Mouse (Mus musculus) bone marrow, adult 2 months (tissue): ENCODE measurements around the gene Trak1.

Source experiments
- CTCF ChIP-seq: fragments of 200-500 bp; IDR thresholded peaks from 2 replicates; pipeline ENCODE4 v1.5.1; 2011; ENCODE audit warnings: low read length, control low read depth; ENCODE audit not compliant: control insufficient read depth, insufficient read depth
- POLR2A ChIP-seq: fragments of 200-500 bp; IDR thresholded peaks from 2 replicates; pipeline ENCODE4 v1.6.1; 2011; ENCODE audit warnings: low read depth, mild to moderate bottlenecking, control low read depth, low read length, borderline replicate concordance; ENCODE audit not compliant: control insufficient read depth

GRCm38 (mm10) chr9:121380310-121380920 is 83.1 kb downstream of the Trak1 start:
- TF ChIP-seq POLR2A, result no peak
- 0 out of 2 replicates have a peak, but pooled peaks have one; percentile 3 for TF ChIP-seq CTCF
